Mouse (Mus musculus) forebrain, embryonic 13.5 days (tissue): ENCODE data around the gene Dcun1d4. TPM values are rescaled to one million over a fixed set of nuclear protein-coding genes. Genes with fewer than 3 reads are reported as not detected.

Source experiments
- ATAC-seq: fragments of 200-750 bp; cut with Nextera tagmentation; 2 replicates; pipeline ENCODE4 v1.8.0; 2017
- H3K27ac ChIP-seq: fragments of 300-500 bp; sonication (generic); 2 replicates; pipeline ENCODE4 v1.5.1; 2015; ENCODE audit warnings: inconsistent platforms, mild to moderate bottlenecking, moderate library complexity
- H3K27me3 ChIP-seq: fragments of 300-500 bp; sonication (generic); 2 replicates; pipeline ENCODE4 v1.6.1; 2015; ENCODE audit warnings: mild to moderate bottlenecking, inconsistent platforms
- H3K36me3 ChIP-seq: fragments of 300-500 bp; sonication (generic); 2 replicates; pipeline ENCODE4 v1.6.1; 2015; ENCODE audit warnings: mild to moderate bottlenecking, inconsistent platforms; ENCODE audit not compliant: poor library complexity, severe bottlenecking
- H3K4me1 ChIP-seq: fragments of 300-500 bp; sonication (generic); 2 replicates; pipeline ENCODE4 v1.6.1; 2015; ENCODE audit warnings: inconsistent platforms
- H3K4me2 ChIP-seq: fragments of 300-500 bp; sonication (generic); 2 replicates; pipeline ENCODE4 v1.6.1; 2015; ENCODE audit warnings: inconsistent platforms, mild to moderate bottlenecking, moderate library complexity
- H3K4me3 ChIP-seq: fragments of 300-500 bp; sonication (generic); 2 replicates; pipeline ENCODE4 v1.5.1; 2015; ENCODE audit warnings: mild to moderate bottlenecking, inconsistent platforms
- H3K9ac ChIP-seq: fragments of 300-500 bp; sonication (generic); 2 replicates; pipeline ENCODE4 v1.6.1; 2015; ENCODE audit warnings: mild to moderate bottlenecking, inconsistent platforms
- H3K9me3 ChIP-seq: fragments of 300-500 bp; sonication (generic); replicated peaks from 2 replicates; pipeline ENCODE4 v1.6.1; 2016; ENCODE audit warnings: inconsistent platforms
- WGBS: fragments of 180-500 bp; shearing (Covaris S2); methylation state at CpG from one replicate; pipeline ENCODE4 v1.1.7; 2015; 5-methylcytosine and 5-hydroxymethylcytosine counted together
- polyA plus RNA-seq: library from polyadenylated mRNA; unstranded; fragments of >200 nt; fragmentation: Nextera tagmentation; extraction: Ambion mirVana; gene quantifications from 2 replicates; pipeline ENCODE4 v1.2.1, GENCODE M21; 2015

Dcun1d4 gene
- polyA plus RNA-seq, 1 experiment from 2014 or later, result 42.8 TPM

DNA sequence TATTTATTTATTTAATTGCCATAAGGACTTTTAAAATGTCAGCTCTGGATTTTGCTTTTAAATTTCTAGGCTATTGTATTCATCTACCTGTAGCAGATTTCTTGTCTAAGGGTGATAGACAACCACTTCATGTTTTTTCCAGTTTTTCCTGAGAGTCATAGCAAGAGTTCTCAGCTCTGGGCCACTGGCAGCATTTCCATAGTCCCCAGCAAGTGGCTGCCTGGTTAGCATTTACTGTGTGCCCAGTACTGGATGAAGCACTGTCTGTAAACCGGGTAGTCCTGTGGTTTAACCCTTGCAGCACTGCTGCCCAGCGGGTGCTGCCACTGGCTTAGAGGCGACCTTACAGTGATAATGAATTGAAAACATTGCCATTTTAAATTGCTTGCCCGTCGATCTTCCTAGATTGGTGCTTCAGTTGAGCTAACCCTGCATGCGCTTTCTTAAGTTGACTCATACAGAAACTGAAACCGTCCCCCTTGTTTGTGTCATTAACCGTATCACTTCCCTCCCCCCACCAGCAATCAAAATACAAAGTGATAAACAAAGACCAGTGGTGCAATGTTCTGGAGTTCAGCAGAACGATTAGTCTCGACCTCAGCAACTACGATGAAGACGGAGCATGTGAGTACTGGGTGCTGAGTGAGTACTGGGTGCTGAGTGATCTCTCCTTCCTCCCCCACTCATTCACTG lies 76.1 kb downstream of the Dcun1d4 start:
- no peaks in the 10 kb centered on the region for H3K9me3 ChIP-seq
- peaks cover 57% of the 10 kb centered on the region for H3K36me3 ChIP-seq
- no peak overlapping the region for H3K4me2 ChIP-seq
- 80% methylated on average over 12 of the region's 12 CpGs for WGBS
- no peaks in the 10 kb centered on the region for H3K4me1 ChIP-seq
- H3K27me3 ChIP-seq, result no peaks in the 10 kb centered on the region
- H3K27ac ChIP-seq, result no peak overlapping the region
- no peak for ATAC-seq
- no peak overlapping the region for H3K9ac ChIP-seq
- H3K4me3 ChIP-seq, result no peak overlapping the region

DNA sequence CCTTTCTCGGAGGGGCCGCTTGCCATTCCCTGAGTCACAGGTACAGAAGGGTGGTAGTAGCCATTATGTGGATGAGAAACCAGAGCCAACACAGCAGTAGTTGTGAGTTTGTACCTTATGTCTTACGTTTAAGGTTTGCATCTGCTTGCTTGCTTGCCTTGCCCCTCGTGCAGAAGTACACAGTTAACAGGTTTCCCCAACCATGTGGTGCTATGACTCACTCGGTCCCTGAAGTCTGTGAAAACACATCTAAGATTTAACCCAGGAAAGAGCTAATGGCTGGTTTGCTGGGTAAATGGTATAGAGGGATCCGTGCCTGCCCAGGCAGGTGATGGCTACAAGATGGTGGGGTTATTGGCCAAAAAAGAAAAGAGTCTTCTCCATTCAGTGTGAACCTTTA lies 78.0 kb downstream of the Dcun1d4 start:
- 92% methylated on average over 6 of the region's 6 CpGs for WGBS

DNA sequence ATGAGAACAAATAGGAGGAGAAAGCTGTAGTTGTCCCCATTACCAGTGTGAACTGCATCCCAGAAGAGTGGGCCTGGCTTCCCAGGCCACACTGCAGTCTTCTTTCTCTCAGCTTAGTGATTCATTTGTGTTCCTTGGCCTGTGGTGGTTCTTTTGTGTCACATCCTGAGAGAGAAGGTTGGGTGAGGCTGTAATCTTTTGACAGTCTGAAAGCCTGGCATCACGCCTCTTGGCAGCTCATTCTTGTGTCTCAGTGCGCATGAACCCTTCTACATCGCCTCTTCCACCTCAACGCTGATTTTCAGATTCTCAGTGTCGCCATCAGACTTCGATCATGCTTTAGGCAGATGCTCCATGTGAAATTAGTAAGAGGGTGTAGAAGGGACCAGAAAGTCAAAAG lies 83.2 kb downstream of the Dcun1d4 start:
- no peak overlapping the region for H3K9ac ChIP-seq
- 90% methylated on average over 6 of the region's 6 CpGs for WGBS
- no peaks in the 10 kb centered on the region for H3K9me3 ChIP-seq
- H3K4me1 ChIP-seq, result no peaks in the 10 kb centered on the region
- H3K27ac ChIP-seq, result no peak overlapping the region
- H3K4me2 ChIP-seq, result no peak overlapping the region
- peaks cover 18% of the 10 kb centered on the region for H3K36me3 ChIP-seq
- no peak overlapping the region for H3K4me3 ChIP-seq
- H3K27me3 ChIP-seq, result no peaks in the 10 kb centered on the region
- no peak for ATAC-seq

More for the DNA sequence above, 78.0 kb downstream of the Dcun1d4 start:
- Histone ChIP-seq H3K9ac (no peak overlapping the region), H3K4me1 (no peaks in the 10 kb centered on the region), H3K27ac (no peak overlapping the region), H3K4me2 (no peak overlapping the region), H3K9me3 (no peaks in the 10 kb centered on the region), H3K27me3 (no peaks in the 10 kb centered on the region), H3K4me3 (no peak overlapping the region), H3K36me3 (peaks cover 43% of the 10 kb centered on the region)
- ATAC-seq, result no peak

DNA sequence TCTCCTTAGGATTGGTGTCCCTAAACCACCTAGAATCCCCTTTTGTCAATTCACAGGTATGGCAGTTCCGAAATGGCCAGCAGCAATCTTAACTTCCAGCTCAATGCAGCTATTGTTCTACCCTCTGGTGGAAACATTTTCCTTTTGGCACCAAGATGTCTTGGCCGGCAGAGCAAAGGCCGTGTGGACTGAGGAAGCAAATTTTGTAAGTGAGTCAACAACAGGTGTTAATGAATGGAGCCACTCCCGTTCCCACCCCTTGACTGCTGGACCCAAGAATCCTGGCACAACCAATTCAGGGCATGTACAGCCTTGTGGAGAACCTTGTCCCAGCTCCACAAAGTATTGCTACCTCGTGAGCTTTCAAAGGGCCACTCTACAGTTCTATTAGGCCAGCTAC lies 85.3 kb downstream of the Dcun1d4 start:
- no peak overlapping the region for H3K4me2 ChIP-seq
- peaks cover 8% of the 10 kb centered on the region; the same call in 1 of the 2 replicates for H3K36me3 ChIP-seq
- no peak overlapping the region for H3K4me3 ChIP-seq
- H3K27ac ChIP-seq, result no peak overlapping the region
- H3K9me3 ChIP-seq, result no peaks in the 10 kb centered on the region
- no peak overlapping the region for H3K9ac ChIP-seq
- ATAC-seq, result no peak
- 78% methylated on average over 5 of the region's 5 CpGs for WGBS
- H3K27me3 ChIP-seq, result no peaks in the 10 kb centered on the region
- H3K4me1 ChIP-seq, result no peaks in the 10 kb centered on the region

DNA sequence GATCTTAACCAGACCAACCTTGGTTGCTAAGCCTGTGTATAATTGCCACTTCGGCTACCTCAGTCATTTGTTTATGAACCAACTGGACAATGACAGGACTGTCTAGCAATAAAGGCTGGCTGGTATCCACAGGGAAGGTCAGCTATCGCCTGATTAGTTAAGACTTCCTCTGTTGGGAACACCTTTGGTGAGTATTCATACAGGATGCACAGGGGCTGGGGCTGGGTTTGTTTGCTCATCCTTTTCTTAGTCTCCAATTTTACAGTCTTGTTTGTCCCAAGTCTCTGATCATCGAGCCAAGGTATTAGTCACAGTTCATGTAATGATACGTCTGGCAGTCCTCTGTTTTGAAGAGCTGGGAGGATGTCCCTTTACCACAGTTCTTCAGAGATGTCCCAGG lies 86.1 kb downstream of the Dcun1d4 start:
- Histone ChIP-seq H3K9me3 (no peaks in the 10 kb centered on the region), H3K36me3 (no peaks in the 10 kb centered on the region), H3K27ac (no peak overlapping the region), H3K9ac (no peak overlapping the region), H3K4me1 (no peaks in the 10 kb centered on the region), H3K4me3 (no peak overlapping the region), H3K4me2 (no peak overlapping the region), H3K27me3 (no peaks in the 10 kb centered on the region)
- no peak for ATAC-seq
- 87% methylated on average over 4 of the region's 4 CpGs for WGBS

DNA sequence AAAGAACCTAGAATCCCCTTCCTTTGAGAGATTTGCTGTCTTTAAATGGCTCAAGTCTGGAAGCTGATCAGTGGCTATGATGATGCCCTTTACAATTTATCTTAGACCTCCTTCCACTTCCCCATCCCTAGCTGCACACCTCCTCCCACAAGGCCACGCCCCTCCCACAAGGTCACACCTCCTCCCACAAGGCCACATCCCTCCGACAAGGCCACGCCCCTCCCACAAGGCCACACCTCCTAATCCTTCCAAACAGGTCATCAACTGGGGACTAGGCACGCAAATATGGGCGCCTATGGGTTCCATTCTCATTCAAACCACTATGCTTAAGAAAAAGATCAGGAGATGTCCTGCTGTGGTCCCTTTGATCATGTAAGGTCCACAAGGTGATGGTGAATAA lies 88.4 kb downstream of the Dcun1d4 start:
- no peak overlapping the region for H3K4me3 ChIP-seq
- H3K9ac ChIP-seq, result no peak overlapping the region
- H3K4me1 ChIP-seq, result no peaks in the 10 kb centered on the region
- no peak overlapping the region for H3K4me2 ChIP-seq
- no peaks in the 10 kb centered on the region; the same call in 1 of the 2 replicates for H3K9me3 ChIP-seq
- H3K27me3 ChIP-seq, result no peaks in the 10 kb centered on the region
- no peak for ATAC-seq
- 87% methylated on average over 5 of the region's 5 CpGs for WGBS
- no peaks in the 10 kb centered on the region for H3K36me3 ChIP-seq
- H3K27ac ChIP-seq, result no peak overlapping the region

DNA sequence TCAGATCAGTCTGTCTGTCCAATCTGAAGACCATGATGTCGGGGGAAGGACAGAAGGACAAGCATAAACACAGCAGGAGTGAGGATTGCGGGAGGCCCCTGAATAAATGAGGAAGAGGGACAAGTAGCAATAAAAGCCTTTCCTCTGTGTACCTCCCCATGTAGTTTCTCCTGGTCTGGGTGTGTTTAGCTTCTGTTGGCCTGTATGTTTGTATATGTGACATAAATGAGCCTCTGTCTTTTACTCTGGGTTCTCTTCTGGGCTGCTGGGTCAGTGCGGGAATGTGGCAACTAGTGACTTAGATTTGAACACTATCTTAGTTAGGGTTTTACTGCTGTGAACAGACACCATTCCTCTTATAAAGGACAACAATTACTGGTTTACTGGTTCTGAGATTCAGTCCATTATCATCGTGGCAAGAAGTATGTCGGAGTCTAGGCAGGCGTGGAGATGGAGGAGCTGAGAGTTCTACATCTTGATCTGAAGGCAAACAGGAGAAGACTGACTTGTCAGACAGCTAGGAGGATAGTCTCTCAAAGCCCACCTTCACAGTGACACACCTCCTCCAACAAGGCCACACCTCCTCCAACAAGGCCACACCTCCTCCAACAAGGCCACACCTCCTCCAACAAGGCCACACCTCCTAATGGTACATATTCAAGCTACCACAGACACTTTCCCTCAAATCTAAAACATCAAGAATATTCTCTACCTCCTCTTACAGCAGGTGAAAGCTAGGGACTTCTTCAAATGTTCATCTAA lies 90.8 kb downstream of the Dcun1d4 start:
- Histone ChIP-seq H3K4me3 (no peak overlapping the region), H3K27ac (no peak overlapping the region), H3K9me3 (no peaks in the 10 kb centered on the region; the same call in 1 of the 2 replicates), H3K27me3 (no peaks in the 10 kb centered on the region), H3K4me1 (no peaks in the 10 kb centered on the region), H3K36me3 (no peaks in the 10 kb centered on the region), H3K4me2 (no peak overlapping the region), H3K9ac (no peak overlapping the region)
- 92% methylated on average over 6 of the region's 6 CpGs for WGBS
- no peak for ATAC-seq

DNA sequence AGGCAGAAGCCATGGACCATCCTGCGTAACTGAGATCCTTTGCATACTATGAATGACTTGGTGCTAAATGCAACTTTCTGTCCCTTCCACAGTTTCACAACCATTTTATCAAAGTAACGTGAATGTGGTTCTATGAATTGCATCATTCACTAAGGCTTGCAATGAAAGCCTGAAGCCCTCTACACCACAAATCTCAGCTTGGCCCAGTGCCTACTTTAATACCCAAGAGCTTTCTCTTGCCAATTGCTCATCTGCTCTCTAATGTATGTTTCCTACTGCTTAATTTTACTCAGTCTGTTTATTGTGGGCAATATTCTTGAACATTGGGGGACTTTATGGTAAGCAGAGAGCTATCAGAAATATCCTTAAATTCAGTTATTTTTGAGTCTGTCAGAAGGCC lies 92.0 kb downstream of the Dcun1d4 start:
- no peak overlapping the region for H3K9ac ChIP-seq
- no peak for ATAC-seq

DNA sequence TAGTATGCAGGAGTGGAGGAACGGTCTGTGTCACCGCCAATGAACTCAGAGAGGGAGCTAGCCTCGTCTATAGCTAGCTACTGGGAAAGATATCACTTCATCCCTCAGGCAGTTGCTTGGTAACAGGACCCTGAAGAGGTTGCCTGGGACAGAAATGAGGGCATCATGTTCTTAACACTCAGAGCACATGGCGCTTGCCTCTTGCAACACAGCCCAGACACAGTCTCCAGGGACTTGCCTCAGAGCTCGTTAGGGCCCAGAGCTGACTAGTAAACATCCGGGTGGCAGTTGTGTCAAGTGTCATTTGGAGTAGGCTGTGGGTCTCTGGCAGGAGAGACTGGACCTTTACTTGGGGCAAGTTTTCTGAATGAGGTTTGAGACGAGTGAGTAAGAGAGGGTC lies 93.0 kb downstream of the Dcun1d4 start:
- H3K27me3 ChIP-seq, result no peaks in the 10 kb centered on the region
- no peak overlapping the region for H3K27ac ChIP-seq
- H3K4me1 ChIP-seq, result no peaks in the 10 kb centered on the region
- WGBS, result 82% methylated on average over 7 of the region's 7 CpGs
- no peak overlapping the region for H3K9ac ChIP-seq
- no peaks in the 10 kb centered on the region; the same call in 1 of the 2 replicates for H3K9me3 ChIP-seq
- H3K4me3 ChIP-seq, result no peak overlapping the region
- H3K36me3 ChIP-seq, result no peaks in the 10 kb centered on the region
- no peak for ATAC-seq
- no peak overlapping the region for H3K4me2 ChIP-seq

More for the DNA sequence above, 92.0 kb downstream of the Dcun1d4 start:
- Histone ChIP-seq H3K4me2 (no peak overlapping the region), H3K27ac (no peak overlapping the region), H3K9me3 (no peaks in the 10 kb centered on the region; the same call in 1 of the 2 replicates), H3K27me3 (no peaks in the 10 kb centered on the region), H3K4me1 (no peaks in the 10 kb centered on the region), H3K4me3 (no peak overlapping the region), H3K36me3 (no peaks in the 10 kb centered on the region)
- WGBS, result 90% methylated on average over 2 of the region's 2 CpGs

DNA sequence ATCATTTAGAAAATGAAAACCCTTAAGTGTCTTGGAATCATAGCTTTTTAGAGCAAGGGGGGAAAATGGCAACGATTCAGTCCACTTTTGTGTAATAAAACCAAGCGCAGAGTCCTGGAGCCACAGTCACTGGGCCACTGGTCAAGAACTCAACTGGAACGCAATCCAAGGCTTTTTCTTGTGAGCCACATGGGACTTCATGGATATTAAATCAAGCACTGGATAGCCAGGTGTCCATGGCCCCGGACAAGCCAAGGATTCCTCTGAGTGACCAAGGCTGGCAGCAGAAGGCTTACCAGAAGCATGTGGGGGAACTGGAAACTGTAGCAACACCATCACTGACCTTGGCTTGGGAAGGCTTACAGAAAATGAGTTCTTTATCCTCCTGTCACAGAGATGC lies 93.8 kb downstream of the Dcun1d4 start:
- Histone ChIP-seq H3K9ac (no peak overlapping the region), H3K4me1 (no peaks in the 10 kb centered on the region), H3K4me2 (no peak overlapping the region), H3K36me3 (no peaks in the 10 kb centered on the region), H3K27ac (no peak overlapping the region), H3K9me3 (no peaks in the 10 kb centered on the region; the same call in 1 of the 2 replicates), H3K27me3 (no peaks in the 10 kb centered on the region), H3K4me3 (no peak overlapping the region)
- WGBS, result 84% methylated on average over 4 of the region's 4 CpGs
- ATAC-seq, result no peak

DNA sequence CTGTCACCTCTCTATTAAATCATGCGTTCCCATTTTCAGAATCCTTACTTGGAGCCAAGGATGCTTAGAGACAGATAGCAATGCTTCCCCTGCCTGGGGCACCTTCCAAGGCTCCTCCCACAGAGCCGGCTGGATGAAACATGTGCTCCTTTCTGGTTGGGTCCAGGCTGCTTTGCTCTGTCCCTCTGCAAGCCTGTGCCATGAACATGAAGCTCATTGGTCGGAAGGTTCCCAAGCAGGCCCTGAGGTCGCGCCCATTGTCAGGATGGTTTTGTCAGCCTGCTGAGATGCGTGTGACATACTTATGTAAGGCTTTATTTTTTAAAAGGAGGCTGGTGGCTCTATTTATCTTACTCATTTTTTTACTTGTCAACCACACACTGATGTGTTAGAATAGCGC lies 95.9 kb downstream of the Dcun1d4 start:
- WGBS, result 61% methylated on average over 7 of the region's 7 CpGs
- no peaks in the 10 kb centered on the region; the same call in 1 of the 2 replicates for H3K9me3 ChIP-seq
- no peak overlapping the region for H3K4me3 ChIP-seq
- H3K27ac ChIP-seq, result no peak overlapping the region
- no peaks in the 10 kb centered on the region for H3K4me1 ChIP-seq
- H3K9ac ChIP-seq, result no peak overlapping the region
- no peaks in the 10 kb centered on the region for H3K36me3 ChIP-seq
- no peaks in the 10 kb centered on the region for H3K27me3 ChIP-seq
- no peak overlapping the region for H3K4me2 ChIP-seq
- ATAC-seq, result no peak; the same call in 1 of the 2 replicates

DNA sequence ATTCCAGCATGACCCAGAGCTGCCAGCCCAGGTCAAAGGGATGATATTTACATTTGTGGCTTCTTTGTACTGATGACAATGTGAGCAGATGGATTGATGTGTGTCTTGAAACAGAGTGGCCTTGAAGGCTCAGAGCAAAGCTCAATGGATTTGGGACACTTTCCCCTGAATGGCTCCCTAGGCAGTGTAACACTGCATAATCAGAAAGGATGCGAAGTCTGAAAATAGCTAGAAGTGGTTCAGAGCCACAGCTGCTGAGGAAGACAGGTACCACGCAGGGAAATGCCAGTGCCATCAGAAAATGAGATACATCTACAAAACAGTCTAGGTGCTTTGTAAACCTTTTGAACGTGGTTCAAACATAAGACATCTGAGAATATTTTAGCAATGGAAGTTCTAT lies 97.3 kb downstream of the Dcun1d4 start:
- no peaks in the 10 kb centered on the region for H3K36me3 ChIP-seq
- no peaks in the 10 kb centered on the region for H3K4me1 ChIP-seq
- no peak overlapping the region for H3K9ac ChIP-seq
- no peak overlapping the region for H3K27ac ChIP-seq
- no peaks in the 10 kb centered on the region for H3K27me3 ChIP-seq
- H3K4me3 ChIP-seq, result no peak overlapping the region
- 80% methylated on average over 3 of the region's 3 CpGs for WGBS
- H3K9me3 ChIP-seq, result no peaks in the 10 kb centered on the region; the same call in 1 of the 2 replicates
- H3K4me2 ChIP-seq, result no peak overlapping the region
- ATAC-seq, result no peak
